Mouse (Mus musculus): ENCODE results near the gene Dmrtc1b. TPM values are rescaled to one million over a fixed set of nuclear protein-coding genes. Genes with fewer than 3 reads are reported as not detected.
"Not testable (repeated sequence)": the region's sequence is repeated elsewhere in the genome, so short reads cannot be mapped to it uniquely, and the experiment has no call there.

Dmrtc1b gene
- not detected in 2 replicates for polyA plus RNA-seq (2014; fragmentation: Nextera tagmentation; extraction: Ambion mirVana)

GRCm38 (mm10) chrX:102707535-102707934 is at the start of gene Dmrtc1b, which contains the start of gene Gm9112:
Dmrtc1b (plus strand) TSS chrX:102707865.
Gm9112 (minus strand) TSS chrX:102707635.
- H3K36me3 ChIP-seq (ENCODE audit: control insufficient read depth, insufficient read depth, low read length); H3K4me1 ChIP-seq (ENCODE audit: control insufficient read depth, insufficient read depth, low read length); H3K27me3 ChIP-seq (ENCODE audit: control insufficient read depth, insufficient read depth, low read length); H3K9ac ChIP-seq (replicated peaks; ENCODE audit: low read depth, low read length); H3K27ac ChIP-seq (ENCODE audit: low read length); H3K9me3 ChIP-seq (ENCODE audit: control insufficient read depth, low read depth, low read length); H3K4me3 ChIP-seq (ENCODE audit: low read depth, low read length); H3K4me2 ChIP-seq (replicated peaks; ENCODE audit: low read depth, low read length); ATAC-seq (ENCODE audit: insufficient number of reproducible peaks, insufficient read depth, low FRiP score, low read depth): not testable (repeated sequence)
- WGBS, result 81% methylated on average over 7 of the region's 10 CpGs

DNA sequence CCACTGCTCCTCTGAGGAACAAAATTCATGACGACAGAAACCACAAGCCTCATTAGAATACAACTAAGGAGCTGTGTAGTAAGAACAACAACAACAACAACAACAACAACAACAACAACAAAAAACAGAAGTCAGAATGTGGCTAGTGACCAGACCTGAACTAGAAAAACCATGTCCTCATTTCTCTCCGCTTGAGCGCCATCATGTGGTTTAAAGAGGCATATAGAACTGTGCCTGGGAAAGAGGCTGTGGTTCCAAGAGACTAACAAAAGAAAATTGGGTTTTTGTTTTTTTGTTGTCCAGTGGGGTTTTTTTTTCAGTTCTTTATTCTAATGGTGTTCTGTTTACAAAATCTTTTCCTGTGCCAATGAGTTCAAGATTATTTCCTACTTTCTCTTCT is 47.0 kb upstream of the Dmrtc1b start:
- no peak overlapping the region for H3K4me2 ChIP-seq (replicated peaks; ENCODE audit: low read depth, low read length)
- no peaks in the 10 kb centered on the region for H3K36me3 ChIP-seq (ENCODE audit: control insufficient read depth, insufficient read depth, low read length)
- WGBS, result 22% methylated on average over 3 of the region's 3 CpGs
- no peak overlapping the region for H3K27ac ChIP-seq (ENCODE audit: low read length)
- H3K27me3 ChIP-seq (ENCODE audit: control insufficient read depth, insufficient read depth, low read length), result no peaks in the 10 kb centered on the region
- H3K4me1 ChIP-seq (ENCODE audit: control insufficient read depth, insufficient read depth, low read length), result no peaks in the 10 kb centered on the region
- no peak overlapping the region for H3K9ac ChIP-seq (replicated peaks; ENCODE audit: low read depth, low read length)
- no peaks in the 10 kb centered on the region for H3K9me3 ChIP-seq (ENCODE audit: control insufficient read depth, low read depth, low read length)
- no peak overlapping the region for H3K4me3 ChIP-seq (ENCODE audit: low read depth, low read length)
- ATAC-seq (ENCODE audit: insufficient number of reproducible peaks, insufficient read depth, low FRiP score, low read depth), result no peak

- Histone ChIP-seq H3K27me3 (ENCODE audit: control insufficient read depth, insufficient read depth, low read length) (no peaks in the 10 kb centered on the region), H3K9me3 (ENCODE audit: control insufficient read depth, low read depth, low read length) (no peaks in the 10 kb centered on the region), H3K4me2 (replicated peaks; ENCODE audit: low read depth, low read length) (no peak overlapping the region), H3K27ac (ENCODE audit: low read length) (no peak overlapping the region), H3K4me1 (ENCODE audit: control insufficient read depth, insufficient read depth, low read length) (no peaks in the 10 kb centered on the region), H3K9ac (replicated peaks; ENCODE audit: low read depth, low read length) (no peak overlapping the region), H3K36me3 (ENCODE audit: control insufficient read depth, insufficient read depth, low read length) (no peaks in the 10 kb centered on the region), H3K4me3 (ENCODE audit: low read depth, low read length) (no peak overlapping the region)
- ATAC-seq (ENCODE audit: insufficient number of reproducible peaks, insufficient read depth, low FRiP score, low read depth), result no peak
- 75% methylated on average over 2 of the region's 2 CpGs for WGBS
Observed at GRCm38 (mm10) chrX:102666641-102667040, 41.0 kb upstream of the Dmrtc1b start.

DNA sequence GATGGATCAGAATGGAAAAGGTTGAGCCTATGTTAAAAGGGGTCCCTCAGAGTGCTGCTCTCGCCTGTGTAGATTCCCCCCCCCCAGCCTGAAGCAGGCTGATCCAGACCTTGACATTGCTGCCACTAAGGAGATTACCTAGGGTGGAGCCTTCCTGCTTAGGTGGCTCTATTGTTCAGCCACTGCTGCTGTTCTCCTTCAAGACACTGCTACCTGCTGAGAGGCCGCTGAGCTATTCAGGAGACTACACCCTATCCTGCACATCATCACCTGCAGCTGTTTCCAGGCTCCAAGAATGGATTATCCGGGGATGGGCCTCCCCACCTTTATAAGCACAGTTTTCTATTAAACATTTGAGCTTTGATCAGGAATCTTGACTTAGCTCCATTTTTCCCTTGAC is 23.0 kb upstream of the Dmrtc1b start:
- not testable (repeated sequence) for H3K27me3 ChIP-seq (ENCODE audit: control insufficient read depth, insufficient read depth, low read length); H3K9me3 ChIP-seq (ENCODE audit: control insufficient read depth, low read depth, low read length); H3K4me2 ChIP-seq (replicated peaks; ENCODE audit: low read depth, low read length); H3K9ac ChIP-seq (replicated peaks; ENCODE audit: low read depth, low read length); H3K36me3 ChIP-seq (ENCODE audit: control insufficient read depth, insufficient read depth, low read length); H3K4me1 ChIP-seq (ENCODE audit: control insufficient read depth, insufficient read depth, low read length); ATAC-seq (ENCODE audit: insufficient number of reproducible peaks, insufficient read depth, low FRiP score, low read depth); H3K4me3 ChIP-seq (ENCODE audit: low read depth, low read length); H3K27ac ChIP-seq (ENCODE audit: low read length)
- 54% methylated on average over 3 of the region's 3 CpGs for WGBS

- not testable (repeated sequence) for ATAC-seq (ENCODE audit: insufficient number of reproducible peaks, insufficient read depth, low FRiP score, low read depth); H3K4me3 ChIP-seq (ENCODE audit: low read depth, low read length); H3K4me1 ChIP-seq (ENCODE audit: control insufficient read depth, insufficient read depth, low read length); H3K4me2 ChIP-seq (replicated peaks; ENCODE audit: low read depth, low read length); H3K27ac ChIP-seq (ENCODE audit: low read length); H3K27me3 ChIP-seq (ENCODE audit: control insufficient read depth, insufficient read depth, low read length); H3K36me3 ChIP-seq (ENCODE audit: control insufficient read depth, insufficient read depth, low read length); H3K9me3 ChIP-seq (ENCODE audit: control insufficient read depth, low read depth, low read length); H3K9ac ChIP-seq (replicated peaks; ENCODE audit: low read depth, low read length)
- 88% methylated on average over 5 of the region's 5 CpGs for WGBS
Observed at GRCm38 (mm10) chrX:102686872-102687271, 20.8 kb upstream of the Dmrtc1b start, which contains the start of gene Gm3880. Gm3880 (minus strand) TSS chrX:102686972.

GRCm38 (mm10) chrX:102689252-102689651 is 18.4 kb upstream of the Dmrtc1b start:
- not testable (repeated sequence) for H3K9me3 ChIP-seq (ENCODE audit: control insufficient read depth, low read depth, low read length); H3K4me1 ChIP-seq (ENCODE audit: control insufficient read depth, insufficient read depth, low read length); H3K4me2 ChIP-seq (replicated peaks; ENCODE audit: low read depth, low read length); H3K9ac ChIP-seq (replicated peaks; ENCODE audit: low read depth, low read length); H3K4me3 ChIP-seq (ENCODE audit: low read depth, low read length); H3K27ac ChIP-seq (ENCODE audit: low read length); ATAC-seq (ENCODE audit: insufficient number of reproducible peaks, insufficient read depth, low FRiP score, low read depth); H3K27me3 ChIP-seq (ENCODE audit: control insufficient read depth, insufficient read depth, low read length); H3K36me3 ChIP-seq (ENCODE audit: control insufficient read depth, insufficient read depth, low read length)
- 18% methylated on average over 4 of the region's 4 CpGs for WGBS

- H3K9ac ChIP-seq (replicated peaks; ENCODE audit: low read depth, low read length); ATAC-seq (ENCODE audit: insufficient number of reproducible peaks, insufficient read depth, low FRiP score, low read depth); H3K4me2 ChIP-seq (replicated peaks; ENCODE audit: low read depth, low read length); H3K36me3 ChIP-seq (ENCODE audit: control insufficient read depth, insufficient read depth, low read length); H3K4me1 ChIP-seq (ENCODE audit: control insufficient read depth, insufficient read depth, low read length); H3K9me3 ChIP-seq (ENCODE audit: control insufficient read depth, low read depth, low read length); H3K27ac ChIP-seq (ENCODE audit: low read length); H3K27me3 ChIP-seq (ENCODE audit: control insufficient read depth, insufficient read depth, low read length); H3K4me3 ChIP-seq (ENCODE audit: low read depth, low read length): not testable (repeated sequence)
- WGBS, result 77% methylated on average over 3 of the region's 3 CpGs
Observed at GRCm38 (mm10) chrX:102700636-102701035, 7.0 kb upstream of the Dmrtc1b start.

DNA sequence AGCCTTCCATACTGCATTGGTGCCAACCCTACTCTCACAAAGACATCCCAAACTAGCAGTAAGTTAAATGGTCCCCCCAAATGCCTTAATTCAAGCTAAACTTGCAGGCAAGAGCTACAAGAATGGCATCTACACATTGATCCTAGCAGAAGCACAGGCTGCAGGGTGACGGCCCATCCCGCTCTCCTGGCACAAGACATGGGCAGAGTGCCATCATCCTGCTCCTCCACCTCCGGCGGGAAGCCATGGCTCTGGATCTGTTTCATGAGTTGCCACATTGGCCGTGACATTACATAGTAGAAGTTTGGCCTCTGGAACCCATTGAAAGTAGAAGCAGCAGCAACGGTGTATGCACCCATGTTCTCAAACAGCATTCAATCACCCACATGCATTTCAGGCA is 16.6 kb downstream of the Dmrtc1b start:
- 90% methylated on average over 6 of the region's 6 CpGs for WGBS
- not testable (repeated sequence) for ATAC-seq (ENCODE audit: insufficient number of reproducible peaks, insufficient read depth, low FRiP score, low read depth)

More for the DNA sequence above, 16.6 kb downstream of the Dmrtc1b start:
- H3K4me1 ChIP-seq (ENCODE audit: control insufficient read depth, insufficient read depth, low read length); H3K9ac ChIP-seq (replicated peaks; ENCODE audit: low read depth, low read length); H3K36me3 ChIP-seq (ENCODE audit: control insufficient read depth, insufficient read depth, low read length); H3K27me3 ChIP-seq (ENCODE audit: control insufficient read depth, insufficient read depth, low read length); H3K27ac ChIP-seq (ENCODE audit: low read length); H3K9me3 ChIP-seq (ENCODE audit: control insufficient read depth, low read depth, low read length); H3K4me2 ChIP-seq (replicated peaks; ENCODE audit: low read depth, low read length); H3K4me3 ChIP-seq (ENCODE audit: low read depth, low read length): not testable (repeated sequence)
